Mouse (Mus musculus): ENCODE measurements around the gene Kyat3. TPM values are rescaled to one million over a fixed set of nuclear protein-coding genes. Genes with fewer than 3 reads are reported as not detected.
"Not testable (repeated sequence)": the region's sequence is repeated elsewhere in the genome, so short reads cannot be mapped to it uniquely, and the experiment has no call there.

Kyat3 gene
- total RNA-seq (2021) = 1 to 10 TPM; 6.4 to 7.6 TPM
- long read RNA-seq, experiment 1, partial matches to known transcripts = 0 of 2 reads
- long read RNA-seq, experiment 1, other reads (novel, unspliced or antisense) = 0 of 2 reads
- long read RNA-seq, experiment 2, transcript Kyat3-202 (14 exons, 1,888 nt) = major isoform, 5 of 9 reads
- long read RNA-seq, experiment 2, partial matches to known transcripts = 2 of 9 reads
- long read RNA-seq, experiment 2, other reads (novel, unspliced or antisense) = 2 of 9 reads

DNA sequence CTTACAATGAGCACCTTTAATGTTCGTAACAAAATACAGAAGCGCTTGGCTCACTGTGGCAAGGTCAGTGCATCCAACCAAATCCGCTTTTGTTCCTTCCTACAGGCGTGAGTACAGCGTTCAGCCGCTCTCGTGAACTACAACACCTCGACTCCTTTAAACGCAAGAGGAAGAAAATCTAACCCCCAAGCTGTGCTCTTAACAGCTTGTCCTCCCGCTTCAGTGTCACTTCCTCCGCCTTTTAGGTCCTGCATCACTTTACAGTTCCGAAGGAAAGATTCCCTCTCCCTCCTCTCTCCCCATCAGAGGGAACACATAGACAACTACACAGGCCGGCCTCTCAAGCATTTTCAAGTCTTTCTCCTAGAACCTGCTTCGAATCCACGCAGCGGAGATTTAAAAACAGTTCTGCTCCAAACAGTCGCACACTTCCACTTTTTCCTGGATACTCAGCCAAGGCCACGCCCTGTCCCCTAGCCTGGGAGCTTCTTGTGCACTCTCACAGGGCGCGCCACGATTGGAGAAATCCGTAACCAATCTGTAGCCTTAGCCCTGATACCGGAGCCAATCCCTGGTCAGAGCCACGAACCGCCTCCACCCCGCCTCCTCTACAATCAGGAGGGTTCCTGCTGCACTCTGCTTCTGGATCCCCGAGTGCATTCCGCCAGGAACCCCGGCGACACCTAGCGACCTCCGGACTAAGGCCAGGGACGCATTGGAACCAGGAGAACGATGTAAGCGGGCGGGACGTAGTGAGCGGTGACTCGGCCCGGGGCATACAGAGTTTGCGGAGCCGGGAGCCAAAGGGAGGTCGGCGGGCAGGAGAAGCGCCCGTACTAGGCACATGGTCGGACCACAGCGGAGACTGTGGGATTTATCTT, at the start of gene Kyat3:
Gene Kyat3 (plus strand): TSS at position 610 of the 881 bp plus-strand sequence.
- peak within 1 kb of the TSS; percentile 71 for H3K4me3 ChIP-seq
- peak within 1 kb of the TSS; percentile 88 for H3K27ac ChIP-seq
- peak; percentile 90 to 93 for DNase-seq (ENCODE audit: low spot score in 2 of 2)
- TF ChIP-seq CTCF (conservative IDR thresholded peaks at IDR 0.05) = peak; percentile 54

- TF ChIP-seq CTCF (conservative IDR thresholded peaks at IDR 0.05) = no peak
- Histone ChIP-seq H3K4me3 (no peak overlapping the region), H3K27ac (no peak overlapping the region)
- DNase-seq (ENCODE audit: low spot score in 2 of 2) = no peak
Observed at GRCm38 (mm10) chr3:142664723-142665122, 36.1 kb upstream of the Kyat3 start.

DNA sequence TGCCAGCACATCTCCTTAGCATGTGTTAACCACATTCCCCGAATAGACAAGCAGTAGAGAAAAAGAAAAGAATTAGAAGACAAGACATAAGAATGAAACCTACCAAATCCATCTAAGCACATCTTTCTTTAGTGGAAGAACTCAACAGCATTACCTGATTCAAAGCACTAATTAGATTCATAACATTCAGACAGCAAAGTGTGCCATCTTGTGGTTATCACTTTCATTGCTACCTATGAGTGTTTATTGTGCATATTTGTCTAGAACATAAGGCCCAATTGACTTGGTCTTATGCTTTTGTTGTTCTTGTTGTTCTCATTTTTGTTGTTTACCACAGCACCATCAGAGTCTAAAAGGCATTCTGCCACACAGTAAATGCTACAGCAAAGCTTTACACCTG, 26.2 kb upstream of the Kyat3 start:
- peak in 1 of 2 experiments; percentile 13 for DNase-seq (ENCODE audit: low spot score in 2 of 2)
- Histone ChIP-seq H3K27ac (no peak overlapping the region), H3K4me3 (no peak overlapping the region)
- TF ChIP-seq CTCF (conservative IDR thresholded peaks at IDR 0.05) = peak; percentile 79

GRCm38 (mm10) chr3:142687939-142688338, 12.9 kb upstream of the Kyat3 start:
- H3K27ac ChIP-seq = no peak overlapping the region
- DNase-seq (ENCODE audit: low spot score in 2 of 2) = no peak
- no peak overlapping the region for H3K4me3 ChIP-seq
- TF ChIP-seq CTCF (conservative IDR thresholded peaks at IDR 0.05) = no peak

- no peak for DNase-seq (ENCODE audit: low spot score in 2 of 2)
- no peak for TF ChIP-seq CTCF (conservative IDR thresholded peaks at IDR 0.05)
- Histone ChIP-seq H3K4me3 (no peak overlapping the region), H3K27ac (no peak overlapping the region)
Observed at GRCm38 (mm10) chr3:142688353-142688752, 12.5 kb upstream of the Kyat3 start.

DNA sequence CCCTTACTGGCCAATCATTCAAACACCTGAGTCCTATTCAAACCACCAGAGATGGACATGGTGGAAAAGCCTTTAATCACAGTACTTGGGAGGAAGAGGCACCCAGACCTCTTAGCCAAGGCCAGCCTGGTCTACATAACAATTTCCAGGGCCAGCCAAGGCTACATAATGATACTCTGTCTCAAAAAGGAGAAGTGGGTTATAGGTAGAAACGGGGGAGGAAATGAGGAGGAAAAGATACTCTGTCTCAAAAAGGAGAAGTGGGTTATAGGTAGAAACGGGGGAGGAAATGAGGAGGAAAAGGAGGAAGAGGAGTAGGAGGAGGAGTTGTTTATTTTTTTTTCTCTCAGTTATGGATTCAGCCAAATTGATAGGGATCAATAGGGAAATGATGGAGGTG, 4.3 kb upstream of the Kyat3 start:
- DNase-seq (ENCODE audit: low spot score in 2 of 2) = no peak
- Histone ChIP-seq H3K27ac (no peak overlapping the region), H3K4me3 (no peak overlapping the region)
- TF ChIP-seq CTCF (conservative IDR thresholded peaks at IDR 0.05) = no peak

- no peak for TF ChIP-seq CTCF (conservative IDR thresholded peaks at IDR 0.05)
- no peak for DNase-seq (ENCODE audit: low spot score in 2 of 2)
- Histone ChIP-seq H3K4me3 (peak overlapping the region; percentile 71), H3K27ac (peak overlapping the region; percentile 53)
Observed at GRCm38 (mm10) chr3:142701407-142701989, 647 bp downstream of the Kyat3 start.

DNA sequence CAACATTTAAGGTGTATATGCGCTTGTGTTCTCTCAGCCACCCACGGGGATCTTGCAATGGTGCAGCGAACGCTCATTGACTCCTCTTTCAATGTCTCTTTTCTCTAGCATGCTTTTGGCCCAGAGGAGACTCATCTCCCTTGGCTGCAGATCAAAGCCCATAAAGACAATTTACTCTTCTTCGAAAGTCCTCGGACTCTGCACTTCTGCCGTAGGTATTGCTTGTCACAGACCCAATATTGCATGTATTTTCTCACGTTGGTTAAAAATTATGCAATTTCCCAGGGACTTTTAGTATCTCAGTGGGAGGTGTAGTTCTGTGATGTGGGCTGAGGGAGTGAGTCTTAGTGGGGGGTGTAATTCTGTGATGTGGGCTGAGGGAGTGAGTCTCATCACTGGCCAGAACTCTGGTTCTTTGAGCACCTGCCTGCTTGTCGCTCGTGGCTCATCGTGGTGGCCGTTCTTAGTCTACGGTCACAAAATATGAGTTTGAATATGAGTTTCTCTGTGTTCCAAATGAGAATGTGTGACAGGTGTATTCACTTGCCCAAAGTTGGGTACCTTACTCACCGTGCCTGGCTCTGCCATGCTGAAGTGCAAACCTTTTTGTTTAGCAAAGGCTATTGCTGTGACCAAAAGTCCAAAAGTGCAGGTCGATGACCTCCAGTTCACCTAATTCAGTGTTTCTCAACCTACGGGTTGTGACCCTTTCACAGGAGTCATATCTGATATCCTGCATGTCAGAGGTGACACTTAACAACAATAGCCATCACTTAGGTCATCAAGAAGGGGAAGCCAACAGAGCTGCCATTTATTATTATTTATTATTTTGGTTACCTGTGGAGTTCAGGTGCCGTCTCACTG, 6.0 kb downstream of the Kyat3 start:
- TF ChIP-seq CTCF (conservative IDR thresholded peaks at IDR 0.05) = no peak
- Histone ChIP-seq H3K27ac (no peak overlapping the region), H3K4me3 (no peak overlapping the region)
- DNase-seq (ENCODE audit: low spot score in 2 of 2) = no peak

- DNase-seq (ENCODE audit: low spot score in 2 of 2); H3K4me3 ChIP-seq; H3K27ac ChIP-seq: not testable (repeated sequence)
Observed at GRCm38 (mm10) chr3:142708181-142708848, 7.5 kb downstream of the Kyat3 start.

DNA sequence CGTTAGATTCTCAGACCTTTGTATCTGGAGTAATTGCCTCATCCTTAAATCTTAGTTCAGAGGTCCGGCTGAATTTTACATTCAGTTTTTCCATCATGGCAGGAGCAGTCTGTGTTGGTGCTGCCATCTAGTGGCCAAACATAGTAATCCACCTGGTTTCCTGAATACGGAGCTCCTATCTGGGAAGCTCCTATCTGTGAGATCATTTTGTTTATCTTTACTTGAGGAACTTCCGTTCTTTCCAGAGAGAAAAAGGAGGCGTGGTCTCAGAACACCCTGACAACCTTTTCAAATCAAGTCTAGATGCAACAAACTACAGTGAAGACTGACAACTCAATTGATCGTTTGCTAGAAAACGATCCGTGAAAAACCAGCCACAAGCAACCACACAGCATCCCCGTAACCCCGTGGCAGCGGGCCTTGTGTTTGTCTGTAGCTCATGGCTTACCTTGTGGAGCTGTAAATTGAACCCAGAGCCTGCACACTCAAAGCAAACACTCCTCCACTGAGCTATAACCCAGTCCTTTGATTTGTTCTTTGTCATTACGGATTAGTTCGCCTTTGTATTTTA, 8.1 kb downstream of the Kyat3 start:
- peak; percentile 65 to 75 for DNase-seq (ENCODE audit: low spot score in 2 of 2)
- Histone ChIP-seq H3K27ac (no peak overlapping the region), H3K4me3 (no peak overlapping the region)
- peak; percentile 98 for TF ChIP-seq CTCF (conservative IDR thresholded peaks at IDR 0.05)

GRCm38 (mm10) chr3:142710360-142711007, 9.6 kb downstream of the Kyat3 start:
- H3K4me3 ChIP-seq = no peak overlapping the region
- no peak overlapping the region for H3K27ac ChIP-seq
- peak; percentile 29 to 53 for DNase-seq (ENCODE audit: low spot score in 2 of 2)
- peak; percentile 84 for TF ChIP-seq CTCF (conservative IDR thresholded peaks at IDR 0.05)

All from layer of hippocampus, adult 2 months (tissue).